27 mouse cellular contexts compared by ENCODE assay signal in genomic region chr2:146261146-146261545, GRCm38 (mm10). TPM values are rescaled to one million over a fixed set of nuclear protein-coding genes. Genes with fewer than 3 reads are reported as not detected.
A peak's percentile ranks its signal among the peaks of the same experiment; 100 is the strongest.
DNase-seq lines count a peak whose midpoint lies in the region; ATAC-seq and TF ChIP-seq lines count a peak whose summit lies in the region.
"Had no signal": no experiment of that assay in that cellular context is flagged by ENCODE, and none has a peak within 500 bp of the region (broad histone marks: within the 10 kb centered on the region; RNA-seq: fewer than 3 reads in every experiment).

No protein-coding gene starts in this region.

- TF ChIP-seq CTCF in kidney, postnatal 0 days (IDR thresholded peaks at IDR 0.05; ENCODE audit: low read depth) = no peak
- TF ChIP-seq CTCF in kidney, adult 2 months (conservative IDR thresholded peaks at IDR 0.05; ENCODE audit: insufficient read depth, insufficient read length, low read depth, low read length) = no peak
- TF ChIP-seq CTCF in brain, embryonic 14.5 days (IDR thresholded peaks at IDR 0.05; ENCODE audit: borderline replicate concordance, extremely low read depth, insufficient read depth, insufficient read length) = no peak
- TF ChIP-seq CTCF in forebrain, postnatal 0 days (IDR thresholded peaks at IDR 0.05; ENCODE audit: low read depth) = no peak

- H3K36me3 ChIP-seq in forebrain, embryonic 15.5 days = no peaks in the 10 kb centered on the region
- H3K36me3 ChIP-seq in forebrain, embryonic 12.5 days (replicated peaks) = no peaks in the 10 kb centered on the region
- H3K36me3 ChIP-seq in kidney, postnatal 0 days (ENCODE audit: insufficient read depth, low read length) = no peaks in the 10 kb centered on the region
- H3K36me3 ChIP-seq in kidney, adult 2 months (ENCODE audit: control insufficient read depth, insufficient read depth, low read length) = no peaks in the 10 kb centered on the region
- no peaks in the 10 kb centered on the region for H3K36me3 ChIP-seq in forebrain, postnatal 0 days (ENCODE audit: insufficient read depth)
- H3K36me3 ChIP-seq: embryonic facial prominence, embryonic 15.5 days; heart, embryonic 12.5 days; hindbrain, embryonic 13.5 days had no signal

- no peak overlapping the region for H3K4me2 ChIP-seq in forebrain, embryonic 15.5 days (replicated peaks)
- H3K4me2 ChIP-seq in forebrain, embryonic 12.5 days = no peak overlapping the region
- H3K4me2 ChIP-seq in kidney, postnatal 0 days (ENCODE audit: low read length) = no peak overlapping the region
- no peak overlapping the region for H3K4me2 ChIP-seq in forebrain, postnatal 0 days (ENCODE audit: low read depth)
- H3K4me2 ChIP-seq: embryonic facial prominence, embryonic 15.5 days; heart, embryonic 12.5 days; hindbrain, embryonic 13.5 days had no signal

- WGBS in forebrain, embryonic 15.5 days = 33% methylated on average over 4 of the region's 4 CpGs
- 32% methylated on average over 4 of the region's 4 CpGs for WGBS in forebrain, embryonic 12.5 days
- 77% methylated on average over 4 of the region's 4 CpGs for WGBS in kidney, postnatal 0 days
- 91% methylated on average over 4 of the region's 4 CpGs for WGBS in kidney, adult 2 months
- 43% methylated on average over 4 of the region's 4 CpGs for WGBS in forebrain, postnatal 0 days

- TF ChIP-seq POLR2A in kidney, adult 2 months (IDR thresholded peaks at IDR 0.05; ENCODE audit: low read depth, low read length) = no peak
- TF ChIP-seq POLR2A in brain, embryonic 14.5 days (IDR thresholded peaks at IDR 0.05; ENCODE audit: borderline replicate concordance, extremely low read depth, insufficient read depth, insufficient read length, poor library complexity, severe bottlenecking) = no peak

- no peaks in the 10 kb centered on the region for H3K27me3 ChIP-seq in forebrain, embryonic 15.5 days
- 0 out of 2 replicates have a peak, but pooled peaks cover 8% of the 10 kb centered on the region for H3K27me3 ChIP-seq in forebrain, embryonic 12.5 days
- H3K27me3 ChIP-seq in kidney, postnatal 0 days (ENCODE audit: insufficient read depth, low read length) = no peaks in the 10 kb centered on the region
- H3K27me3 ChIP-seq in kidney, adult 2 months (replicated peaks; ENCODE audit: control insufficient read depth, insufficient read depth, low read length) = no peaks in the 10 kb centered on the region
- no peaks in the 10 kb centered on the region for H3K27me3 ChIP-seq in forebrain, postnatal 0 days (ENCODE audit: insufficient read depth, low read length)
- H3K27me3 ChIP-seq: CH12.LX; embryonic facial prominence, embryonic 15.5 days; heart, embryonic 12.5 days; Patski had no signal

- DNase-seq in kidney, postnatal 0 days (ENCODE audit: low spot score) = peak; percentile 38
- DNase-seq in kidney, adult 2 months = no peak
- peak; percentile 55 for DNase-seq in brain, embryonic 14.5 days (ENCODE audit: low read depth)
- DNase-seq in forebrain, postnatal 0 days = peak; percentile 37
- no peak for DNase-seq in adrenal gland, postnatal 4 days (ENCODE audit: low spot score in 2 of 2)
- DNase-seq: adrenal gland, adult 2 months; adrenal gland, postnatal 25 days; cerebellum, adult 11 months; cerebellum, adult 8-10 months; cerebellum, postnatal 14 days; embryo, embryonic 11 days; gastrocnemius, adult 2 months; gastrocnemius, postnatal 25 days had no signal

- H3K9ac ChIP-seq in forebrain, embryonic 15.5 days (replicated peaks) = no peak overlapping the region
- H3K9ac ChIP-seq in forebrain, embryonic 12.5 days = no peak overlapping the region
- H3K9ac ChIP-seq in kidney, postnatal 0 days (ENCODE audit: low read depth, low read length) = no peak overlapping the region
- no peak overlapping the region for H3K9ac ChIP-seq in forebrain, postnatal 0 days
- H3K9ac ChIP-seq: embryonic facial prominence, embryonic 15.5 days; heart, embryonic 12.5 days; hindbrain, embryonic 13.5 days had no signal

- peak overlapping the region; percentile 71 for H3K27ac ChIP-seq in forebrain, embryonic 15.5 days (replicated peaks)
- H3K27ac ChIP-seq in forebrain, embryonic 12.5 days = no peak overlapping the region
- no peak overlapping the region for H3K27ac ChIP-seq in kidney, postnatal 0 days
- H3K27ac ChIP-seq in kidney, adult 2 months (ENCODE audit: insufficient read depth, low read depth, low read length) = no peak overlapping the region
- no peak overlapping the region; the same call in 1 of the 2 replicates for H3K27ac ChIP-seq in forebrain, postnatal 0 days (ENCODE audit: low read depth, low read length)
- H3K27ac ChIP-seq: embryonic facial prominence, embryonic 15.5 days; gastrocnemius, adult 2 months had no signal

- H3K4me3 ChIP-seq in forebrain, embryonic 15.5 days = no peak overlapping the region
- H3K4me3 ChIP-seq in forebrain, embryonic 12.5 days (replicated peaks) = no peak overlapping the region
- H3K4me3 ChIP-seq in kidney, postnatal 0 days (replicated peaks; ENCODE audit: low read depth, low read length) = no peak overlapping the region
- H3K4me3 ChIP-seq in kidney, adult 2 months (ENCODE audit: insufficient read depth, low read depth, low read length) = no peak overlapping the region
- no peak overlapping the region for H3K4me3 ChIP-seq in forebrain, postnatal 0 days (ENCODE audit: low read depth, low read length)
- H3K4me3 ChIP-seq: embryonic facial prominence, embryonic 15.5 days; erythroblast, embryonic 14.5 days; gastrocnemius, adult 2 months; heart, embryonic 12.5 days; hindbrain, embryonic 13.5 days had no signal

- peaks cover 70% of the 10 kb centered on the region for H3K4me1 ChIP-seq in forebrain, embryonic 15.5 days
- peaks cover 59% of the 10 kb centered on the region for H3K4me1 ChIP-seq in forebrain, embryonic 12.5 days
- no peaks in the 10 kb centered on the region for H3K4me1 ChIP-seq in kidney, postnatal 0 days (replicated peaks; ENCODE audit: insufficient read depth, low read length)
- no peaks in the 10 kb centered on the region for H3K4me1 ChIP-seq in kidney, adult 2 months (ENCODE audit: control insufficient read depth, insufficient read depth, low read length)
- peaks cover 29% of the 10 kb centered on the region for H3K4me1 ChIP-seq in forebrain, postnatal 0 days (ENCODE audit: insufficient read depth)

- no peak for ATAC-seq in forebrain, embryonic 15.5 days (replicated peaks)
- ATAC-seq in forebrain, embryonic 12.5 days (ENCODE audit: low FRiP score) = no peak
- no peak for ATAC-seq in kidney, postnatal 0 days (replicated peaks; ENCODE audit: low FRiP score, low read depth)
- ATAC-seq in forebrain, postnatal 0 days = peak; percentile 15; the same call in 1 of the 2 replicates
- ATAC-seq: activated CD4-positive, CD25-positive, alpha-beta regulatory T cell, adult 4 months; intestine, postnatal 0 days; Patski had no signal

- no peaks in the 10 kb centered on the region for H3K9me3 ChIP-seq in forebrain, embryonic 15.5 days
- no peaks in the 10 kb centered on the region for H3K9me3 ChIP-seq in forebrain, embryonic 12.5 days
- no peaks in the 10 kb centered on the region for H3K9me3 ChIP-seq in kidney, postnatal 0 days (replicated peaks; ENCODE audit: low read length)
- H3K9me3 ChIP-seq in forebrain, postnatal 0 days (ENCODE audit: low read length) = no peaks in the 10 kb centered on the region
- H3K9me3 ChIP-seq: embryonic facial prominence, embryonic 15.5 days; heart, embryonic 12.5 days; hindbrain, embryonic 13.5 days had no signal

RNA-seq across cellular contexts. Expression of gene Insm1, which starts 39.4 kb away (rescaled TPM):
- 13.5 and 15.6 TPM in 2 replicates for polyA plus RNA-seq in forebrain, embryonic 15.5 days (2015; fragmentation: Nextera tagmentation; extraction: Ambion mirVana)
- polyA plus RNA-seq in forebrain, embryonic 12.5 days (2016; fragmentation: Nextera tagmentation; extraction: Ambion mirVana) = 11.9 and 13.4 TPM in 2 replicates
- polyA plus RNA-seq in kidney, postnatal 0 days (2015; fragmentation: Nextera tagmentation; extraction: Ambion mirVana) = not detected in 2 replicates
- polyA plus RNA-seq in kidney, adult 2 months (2012; rRNA removed) = 0.17 TPM in 1 of 2 replicates, not detected in the other
- polyA plus RNA-seq in brain, embryonic 14.5 days (2012; rRNA removed) = 51.1 and 74.2 TPM in 2 replicates
- 16.8 and 30.8 TPM in 2 replicates for total RNA-seq in forebrain, postnatal 0 days (2014; rRNA removed)
- 4.6 and 4.8 TPM in 2 replicates for polyA plus RNA-seq in forebrain, postnatal 0 days (2015; fragmentation: Nextera tagmentation; extraction: Ambion mirVana)
- total RNA-seq in adrenal gland, postnatal 4 days (2021) = 10 to 100 TPM; 16.6 to 16.8 TPM
- total RNA-seq: CH12.LX; common myeloid progenitor, adult 5-6 weeks; gastrocnemius, adult 2 months; gastrocnemius, postnatal 25 days; granulocyte monocyte progenitor cell, adult 5-6 weeks; heart, adult 8-10 months; heart, postnatal 25 days had no signal
- polyA plus RNA-seq: activated CD4-positive, CD25-positive, alpha-beta regulatory T cell, adult 4 months; erythroblast, embryonic 14.5 days; heart, embryonic 12.5 days; Patski had no signal

Comparison
In these comparisons a context has a peak if more than half of its experiments do, and no peak if none do; other contexts are left out.
1. DNase-seq: peak in kidney, postnatal 0 days (single experiment), brain, embryonic 14.5 days (single experiment) and forebrain, postnatal 0 days (single experiment); none in kidney, adult 2 months (single experiment) and adrenal gland, postnatal 4 days (0 of 2).